Mouse (Mus musculus): ENCODE data around the gene Il3. TPM values are rescaled to one million over a fixed set of nuclear protein-coding genes. Genes with fewer than 3 reads are reported as not detected.
A peak's percentile ranks its signal among the peaks of the same experiment; 100 is the strongest.

The Il3 gene
- not detected in 2 replicates for polyA plus RNA-seq (2015; fragmentation: Nextera tagmentation; extraction: Ambion mirVana)

- ATAC-seq (ENCODE audit: insufficient number of reproducible peaks, low FRiP score, low TSS enrichment, low read depth), result no peak
- WGBS, result 87% methylated on average over 6 of the region's 6 CpGs
- no peaks in the 10 kb centered on the region for H3K9me3 ChIP-seq (replicated peaks)
Observed at GRCm38 (mm10) chr11:54267177-54267576, at the start of gene Il3. TSS of gene Il3 (minus strand) at chr11:54267277.

GRCm38 (mm10) chr11:54315336-54315735 lies 48.3 kb upstream of the Il3 start:
- H3K4me3 ChIP-seq (replicated peaks), result no peak overlapping the region
- H3K9me3 ChIP-seq (replicated peaks), result no peaks in the 10 kb centered on the region
- no peak overlapping the region for H3K27ac ChIP-seq (replicated peaks)
- no peaks in the 10 kb centered on the region for H3K27me3 ChIP-seq
- H3K4me1 ChIP-seq, result 0 out of 2 replicates have a peak, but pooled peaks cover 4% of the 10 kb centered on the region
- no peak overlapping the region for H3K9ac ChIP-seq
- 85% methylated on average over 5 of the region's 5 CpGs for WGBS
- no peak overlapping the region for H3K4me2 ChIP-seq (replicated peaks)
- ATAC-seq (ENCODE audit: insufficient number of reproducible peaks, low FRiP score, low TSS enrichment, low read depth), result no peak
- H3K36me3 ChIP-seq, result no peaks in the 10 kb centered on the region

More at GRCm38 (mm10) chr11:54267177-54267576, at the start of gene Il3:
- no peak within 1 kb of the TSS for H3K9ac ChIP-seq
- H3K27me3 ChIP-seq, result no peaks in the 10 kb centered on the region
- H3K36me3 ChIP-seq, result no peaks in the 10 kb centered on the region
- no peak within 1 kb of the TSS for H3K4me2 ChIP-seq (replicated peaks)
- no peak within 1 kb of the TSS for H3K27ac ChIP-seq (replicated peaks)
- H3K4me1 ChIP-seq, result no peaks in the 10 kb centered on the region
- H3K4me3 ChIP-seq (replicated peaks), result no peak within 1 kb of the TSS

- Histone ChIP-seq H3K36me3 (no peaks in the 10 kb centered on the region), H3K9ac (no peak overlapping the region), H3K4me2 (replicated peaks) (no peak overlapping the region), H3K4me1 (0 out of 2 replicates have a peak, but pooled peaks cover 4% of the 10 kb centered on the region), H3K27me3 (no peaks in the 10 kb centered on the region), H3K27ac (replicated peaks) (no peak overlapping the region), H3K4me3 (replicated peaks) (no peak overlapping the region), H3K9me3 (replicated peaks) (no peaks in the 10 kb centered on the region)
- 14% methylated on average over 3 of the region's 3 CpGs for WGBS
- ATAC-seq (ENCODE audit: insufficient number of reproducible peaks, low FRiP score, low TSS enrichment, low read depth), result no peak; the same call in 1 of the 2 replicates
Observed at GRCm38 (mm10) chr11:54314740-54315139, 47.7 kb upstream of the Il3 start.

GRCm38 (mm10) chr11:54313391-54314360 lies 46.6 kb upstream of the Il3 start:
- 73% methylated on average over 7 of the region's 7 CpGs for WGBS
- H3K27me3 ChIP-seq, result no peaks in the 10 kb centered on the region
- no peak overlapping the region for H3K4me2 ChIP-seq (replicated peaks)
- no peaks in the 10 kb centered on the region for H3K9me3 ChIP-seq (replicated peaks)
- H3K36me3 ChIP-seq, result no peaks in the 10 kb centered on the region
- ATAC-seq (ENCODE audit: insufficient number of reproducible peaks, low FRiP score, low TSS enrichment, low read depth), result no peak
- H3K9ac ChIP-seq, result no peak overlapping the region
- no peak overlapping the region for H3K4me3 ChIP-seq (replicated peaks)
- no peak overlapping the region for H3K27ac ChIP-seq (replicated peaks)
- 0 out of 2 replicates have a peak, but pooled peaks cover 4% of the 10 kb centered on the region for H3K4me1 ChIP-seq

- Histone ChIP-seq H3K4me1 (0 out of 2 replicates have a peak, but pooled peaks cover 4% of the 10 kb centered on the region), H3K27ac (replicated peaks) (no peak overlapping the region), H3K36me3 (no peaks in the 10 kb centered on the region), H3K27me3 (no peaks in the 10 kb centered on the region), H3K4me2 (replicated peaks) (no peak overlapping the region), H3K9me3 (replicated peaks) (no peaks in the 10 kb centered on the region), H3K9ac (no peak overlapping the region), H3K4me3 (replicated peaks) (no peak overlapping the region)
- no peak for ATAC-seq (ENCODE audit: insufficient number of reproducible peaks, low FRiP score, low TSS enrichment, low read depth)
- WGBS, result 9% methylated on average over 1 of the region's 1 CpGs
Observed at GRCm38 (mm10) chr11:54312603-54313002, 45.5 kb upstream of the Il3 start.

- no peak overlapping the region for H3K9ac ChIP-seq
- 13% methylated on average over 5 of the region's 5 CpGs for WGBS
- ATAC-seq (ENCODE audit: insufficient number of reproducible peaks, low FRiP score, low TSS enrichment, low read depth), result no peak
- no peak overlapping the region for H3K4me3 ChIP-seq (replicated peaks)
- H3K27me3 ChIP-seq, result no peaks in the 10 kb centered on the region
- no peaks in the 10 kb centered on the region for H3K9me3 ChIP-seq (replicated peaks)
- no peaks in the 10 kb centered on the region for H3K36me3 ChIP-seq
- no peak overlapping the region for H3K4me2 ChIP-seq (replicated peaks)
- 0 out of 2 replicates have a peak, but pooled peaks cover 4% of the 10 kb centered on the region for H3K4me1 ChIP-seq
- H3K27ac ChIP-seq (replicated peaks), result no peak overlapping the region
Observed at GRCm38 (mm10) chr11:54312021-54312420, 44.9 kb upstream of the Il3 start.

GRCm38 (mm10) chr11:54310588-54310987 lies 43.5 kb upstream of the Il3 start:
- H3K4me2 ChIP-seq (replicated peaks), result no peak overlapping the region
- no peak overlapping the region for H3K27ac ChIP-seq (replicated peaks)
- H3K36me3 ChIP-seq, result no peaks in the 10 kb centered on the region
- no peaks in the 10 kb centered on the region for H3K9me3 ChIP-seq (replicated peaks)
- ATAC-seq (ENCODE audit: insufficient number of reproducible peaks, low FRiP score, low TSS enrichment, low read depth), result no peak
- no peak overlapping the region for H3K4me3 ChIP-seq (replicated peaks)
- 0 out of 2 replicates have a peak, but pooled peaks cover 4% of the 10 kb centered on the region for H3K4me1 ChIP-seq
- 66% methylated on average over 2 of the region's 2 CpGs for WGBS
- peaks cover 3% of the 10 kb centered on the region; the same call in 1 of the 2 replicates for H3K27me3 ChIP-seq
- no peak overlapping the region for H3K9ac ChIP-seq

- no peak overlapping the region for H3K9ac ChIP-seq
- no peak overlapping the region for H3K4me2 ChIP-seq (replicated peaks)
- ATAC-seq (ENCODE audit: insufficient number of reproducible peaks, low FRiP score, low TSS enrichment, low read depth), result no peak
- H3K4me3 ChIP-seq (replicated peaks), result no peak overlapping the region
- no peak overlapping the region for H3K27ac ChIP-seq (replicated peaks)
- peaks cover 12% of the 10 kb centered on the region for H3K4me1 ChIP-seq
- WGBS, result 70% methylated on average over 7 of the region's 7 CpGs
- no peaks in the 10 kb centered on the region for H3K9me3 ChIP-seq (replicated peaks)
- peaks cover 15% of the 10 kb centered on the region for H3K27me3 ChIP-seq
- H3K36me3 ChIP-seq, result no peaks in the 10 kb centered on the region
Observed at GRCm38 (mm10) chr11:54307139-54307816, 40.2 kb upstream of the Il3 start.

GRCm38 (mm10) chr11:54305331-54305730 lies 38.3 kb upstream of the Il3 start:
- WGBS, result 72% methylated on average over 3 of the region's 3 CpGs
- Histone ChIP-seq H3K27me3 (peaks cover 15% of the 10 kb centered on the region), H3K9ac (no peak overlapping the region), H3K4me3 (replicated peaks) (no peak overlapping the region), H3K4me2 (replicated peaks) (no peak overlapping the region), H3K36me3 (no peaks in the 10 kb centered on the region), H3K4me1 (peaks cover 8% of the 10 kb centered on the region), H3K27ac (replicated peaks) (no peak overlapping the region), H3K9me3 (replicated peaks) (no peaks in the 10 kb centered on the region)
- ATAC-seq (ENCODE audit: insufficient number of reproducible peaks, low FRiP score, low TSS enrichment, low read depth), result no peak

GRCm38 (mm10) chr11:54304471-54304873 lies 37.4 kb upstream of the Il3 start:
- no peaks in the 10 kb centered on the region for H3K9me3 ChIP-seq (replicated peaks)
- H3K4me2 ChIP-seq (replicated peaks), result peak overlapping the region; percentile 94
- H3K27ac ChIP-seq (replicated peaks), result no peak overlapping the region
- no peaks in the 10 kb centered on the region for H3K36me3 ChIP-seq
- ATAC-seq (ENCODE audit: insufficient number of reproducible peaks, low FRiP score, low TSS enrichment, low read depth), result no peak
- WGBS, result 6% methylated on average over 7 of the region's 7 CpGs
- peak overlapping the region; percentile 28; the same call in 1 of the 2 replicates for H3K9ac ChIP-seq
- H3K4me3 ChIP-seq (replicated peaks), result peak overlapping the region; percentile 49
- peaks cover 8% of the 10 kb centered on the region for H3K4me1 ChIP-seq
- peaks cover 15% of the 10 kb centered on the region for H3K27me3 ChIP-seq
